Comparison of ENCODE assay signal across 11 mouse cellular contexts in the genomic region with DNA sequence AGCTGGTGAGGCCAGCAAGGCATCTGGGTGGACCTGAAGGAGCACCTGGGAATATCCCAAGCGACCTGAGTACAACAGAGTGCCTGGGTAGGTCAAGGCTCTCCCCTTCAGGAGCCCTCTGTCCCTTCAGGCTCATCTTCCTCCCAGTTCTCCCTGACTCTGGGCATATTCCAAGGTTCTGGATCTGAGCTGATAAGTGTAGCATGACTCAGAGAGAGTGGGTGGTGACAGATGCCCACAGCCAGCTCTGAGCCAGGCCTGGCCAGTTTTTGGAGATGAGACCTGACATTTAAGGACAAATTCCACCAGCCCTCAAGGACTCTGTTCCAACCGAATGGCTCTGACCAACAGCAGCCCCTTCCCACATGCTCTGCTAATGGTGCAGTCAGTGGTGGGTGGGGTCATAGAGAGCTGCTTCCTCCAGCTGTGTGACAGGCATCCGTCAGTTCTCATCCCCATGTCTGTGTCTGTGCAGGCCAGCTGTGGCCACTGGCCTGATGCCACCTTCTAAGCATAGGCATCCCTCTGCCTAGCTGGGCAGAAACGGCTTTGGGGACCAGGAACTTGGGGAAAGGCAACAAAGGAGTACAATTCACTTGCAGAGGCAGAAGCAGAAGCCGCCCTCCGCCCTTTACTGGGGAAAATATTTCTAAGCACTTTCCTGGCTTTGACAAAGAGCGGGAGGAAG. TPM values are rescaled to one million over a fixed set of nuclear protein-coding genes. Genes with fewer than 3 reads are reported as not detected.
A peak's percentile ranks its signal among the peaks of the same experiment; 100 is the strongest.
DNase-seq lines count a peak whose midpoint lies in the region; ATAC-seq and TF ChIP-seq lines count a peak whose summit lies in the region.
"Had no signal": no experiment of that assay in that cellular context is flagged by ENCODE, and none has a peak within 500 bp of the region (broad histone marks: within the 10 kb centered on the region; RNA-seq: fewer than 3 reads in every experiment).

No protein-coding gene starts in this region.

- peaks cover 15% of the 10 kb centered on the region for H3K4me1 ChIP-seq in lung, postnatal 0 days (ENCODE audit: insufficient read depth, low read depth, low read length)
- H3K4me1 ChIP-seq in intestine, embryonic 16.5 days (ENCODE audit: control insufficient read depth, insufficient read depth, low read length), result peaks cover 21% of the 10 kb centered on the region
- H3K4me1 ChIP-seq: liver, embryonic 13.5 days had no signal

- H3K4me3 ChIP-seq in lung, postnatal 0 days (ENCODE audit: low read depth, low read length), result no peak overlapping the region
- no peak overlapping the region for H3K4me3 ChIP-seq in intestine, embryonic 16.5 days (ENCODE audit: low read length)
- H3K4me3 ChIP-seq: liver, embryonic 13.5 days; midbrain, embryonic 10.5 days had no signal

- H3K27me3 ChIP-seq in lung, postnatal 0 days (replicated peaks; ENCODE audit: insufficient read depth, low read length), result no peaks in the 10 kb centered on the region
- no peaks in the 10 kb centered on the region for H3K27me3 ChIP-seq in intestine, embryonic 16.5 days (replicated peaks; ENCODE audit: control insufficient read depth, insufficient read depth, low read length)

- no peak overlapping the region for H3K4me2 ChIP-seq in lung, postnatal 0 days (replicated peaks; ENCODE audit: low read depth, low read length)
- no peak overlapping the region for H3K4me2 ChIP-seq in intestine, embryonic 16.5 days (ENCODE audit: low read depth, low read length)
- H3K4me2 ChIP-seq: liver, embryonic 13.5 days had no signal

- no peak for TF ChIP-seq CTCF in lung, postnatal 0 days (IDR thresholded peaks at IDR 0.05)

- no peak for TF ChIP-seq EP300 in lung, postnatal 0 days (IDR thresholded peaks at IDR 0.05)

- peak; percentile 65 to 72 for DNase-seq in frontal cortex, postnatal 36 days (ENCODE audit: low spot score in 2 of 2)
- no peak for DNase-seq in frontal cortex, postnatal 10 days (ENCODE audit: low spot score in 2 of 2)
- no peak for DNase-seq in lung, postnatal 0 days (ENCODE audit: low spot score)
- DNase-seq in lung, postnatal 25 days (ENCODE audit: low spot score), result no peak
- peak; percentile 59 to 62 for DNase-seq in cerebellum, postnatal 10 days
- peak; percentile 47 to 59 for DNase-seq in right cerebral cortex, postnatal 10 days (ENCODE audit: low spot score in 2 of 2)
- DNase-seq: kidney, adult 8-10 months; liver, embryonic 13.5 days had no signal

- H3K36me3 ChIP-seq in lung, postnatal 0 days (ENCODE audit: insufficient read depth, low read length), result no peaks in the 10 kb centered on the region
- H3K36me3 ChIP-seq in intestine, embryonic 16.5 days (ENCODE audit: control insufficient read depth, insufficient read depth, low read length), result no peaks in the 10 kb centered on the region
- H3K36me3 ChIP-seq: liver, embryonic 13.5 days; midbrain, embryonic 10.5 days had no signal

- no peak overlapping the region for H3K27ac ChIP-seq in lung, postnatal 0 days (ENCODE audit: low read length)
- no peak overlapping the region for H3K27ac ChIP-seq in intestine, embryonic 16.5 days (ENCODE audit: low read length)
- H3K27ac ChIP-seq: liver, embryonic 13.5 days had no signal

- no peaks in the 10 kb centered on the region for H3K9me3 ChIP-seq in lung, postnatal 0 days (ENCODE audit: low read length)
- H3K9me3 ChIP-seq in intestine, embryonic 16.5 days (ENCODE audit: control insufficient read depth, low read length), result no peaks in the 10 kb centered on the region
- H3K9me3 ChIP-seq: liver, embryonic 13.5 days; midbrain, embryonic 10.5 days had no signal

- no peak overlapping the region for H3K9ac ChIP-seq in lung, postnatal 0 days (replicated peaks; ENCODE audit: low read depth)
- H3K9ac ChIP-seq in intestine, embryonic 16.5 days (ENCODE audit: low read depth, low read length), result no peak overlapping the region
- H3K9ac ChIP-seq: liver, embryonic 13.5 days had no signal

- ATAC-seq in lung, postnatal 0 days, result peak; percentile 11; the same call in 1 of the 2 replicates
- ATAC-seq in intestine, embryonic 16.5 days, result no peak
- ATAC-seq in megakaryocyte-erythroid progenitor cell, adult 5-6 weeks (replicated peaks; ENCODE audit: low FRiP score, low TSS enrichment, poor library complexity, severe bottlenecking), result no peak

- 61% methylated on average over 7 of the region's 7 CpGs for WGBS in lung, postnatal 0 days
- WGBS in intestine, embryonic 16.5 days, result 70% methylated on average over 7 of the region's 7 CpGs

RNA-seq across cellular contexts. Expression of gene Prkag2, which starts 46.3 kb away (rescaled TPM):
- polyA plus RNA-seq in lung, postnatal 0 days (2015; fragmentation: Nextera tagmentation; extraction: Ambion mirVana), result 16.2 and 17.0 TPM in 2 replicates
- polyA plus RNA-seq in intestine, embryonic 16.5 days (2015; fragmentation: Nextera tagmentation; extraction: Ambion mirVana), result 53.0 and 54.1 TPM in 2 replicates
- 6.9 and 9.3 TPM in 2 replicates for total RNA-seq in megakaryocyte-erythroid progenitor cell, adult 5-6 weeks (2014; fragmentation: Nextera tagmentation)
- total RNA-seq in megakaryocyte-erythroid progenitor cell, adult 5-6 weeks (2017), result 9.1 and 13.3 TPM in 2 replicates

Comparison
In these comparisons a context has a peak if more than half of its experiments do, and no peak if none do; other contexts are left out.
1. DNase-seq: peak in frontal cortex, postnatal 36 days (2 of 2), cerebellum, postnatal 10 days (2 of 2) and right cerebral cortex, postnatal 10 days (2 of 2); none in frontal cortex, postnatal 10 days (0 of 2), lung, postnatal 0 days (single experiment) and lung, postnatal 25 days (single experiment).